Mouse (Mus musculus): ENCODE data around the gene Ifi207.
"Not testable (repeated sequence)": the region's sequence is repeated elsewhere in the genome, so short reads cannot be mapped to it uniquely, and the experiment has no call there.

Gene Ifi207

DNA sequence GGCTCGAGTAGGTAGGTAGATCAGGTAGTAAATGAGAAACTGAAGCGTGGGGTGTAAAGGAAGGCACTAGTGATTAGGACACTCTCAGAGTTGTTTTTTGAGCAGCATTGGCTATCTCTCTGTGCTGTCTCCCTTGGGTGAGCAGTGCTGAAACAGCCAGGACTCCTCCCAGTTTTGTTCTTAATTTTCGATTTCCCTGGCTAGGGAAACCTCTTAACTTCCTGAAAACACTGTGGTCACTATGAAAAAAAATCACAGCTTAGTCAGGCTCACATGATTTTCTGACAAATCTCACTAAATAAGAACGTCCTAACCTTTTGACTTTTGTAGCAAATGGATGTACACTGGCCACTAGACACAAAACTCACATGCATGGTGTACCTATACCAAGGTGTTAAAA lies at the start of gene Ifi207:
Gene Ifi207 (minus strand): TSS at position 92 of the 400 bp plus-strand sequence.
- no peak for DNase-seq

DNA sequence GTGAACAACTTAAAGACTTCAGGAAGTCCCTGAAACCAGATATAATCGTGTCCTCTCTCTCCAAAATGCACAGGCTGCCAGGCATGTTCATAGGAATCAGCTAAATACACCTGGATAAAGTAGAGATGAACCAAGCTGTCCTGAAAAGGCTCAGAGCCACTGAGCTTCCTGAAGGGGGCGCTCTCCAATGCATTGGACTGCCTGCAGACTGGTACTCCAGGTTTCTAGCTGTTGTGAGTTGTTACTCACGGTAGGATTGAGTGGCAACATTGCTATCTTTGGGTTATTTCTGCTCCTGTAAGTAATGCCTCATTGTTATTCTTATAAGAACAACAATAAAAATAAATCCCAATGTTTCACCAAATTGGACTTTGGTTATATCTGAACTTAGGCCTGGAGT lies 31.9 kb upstream of the Ifi207 start:
- DNase-seq, result not testable (repeated sequence)

DNA sequence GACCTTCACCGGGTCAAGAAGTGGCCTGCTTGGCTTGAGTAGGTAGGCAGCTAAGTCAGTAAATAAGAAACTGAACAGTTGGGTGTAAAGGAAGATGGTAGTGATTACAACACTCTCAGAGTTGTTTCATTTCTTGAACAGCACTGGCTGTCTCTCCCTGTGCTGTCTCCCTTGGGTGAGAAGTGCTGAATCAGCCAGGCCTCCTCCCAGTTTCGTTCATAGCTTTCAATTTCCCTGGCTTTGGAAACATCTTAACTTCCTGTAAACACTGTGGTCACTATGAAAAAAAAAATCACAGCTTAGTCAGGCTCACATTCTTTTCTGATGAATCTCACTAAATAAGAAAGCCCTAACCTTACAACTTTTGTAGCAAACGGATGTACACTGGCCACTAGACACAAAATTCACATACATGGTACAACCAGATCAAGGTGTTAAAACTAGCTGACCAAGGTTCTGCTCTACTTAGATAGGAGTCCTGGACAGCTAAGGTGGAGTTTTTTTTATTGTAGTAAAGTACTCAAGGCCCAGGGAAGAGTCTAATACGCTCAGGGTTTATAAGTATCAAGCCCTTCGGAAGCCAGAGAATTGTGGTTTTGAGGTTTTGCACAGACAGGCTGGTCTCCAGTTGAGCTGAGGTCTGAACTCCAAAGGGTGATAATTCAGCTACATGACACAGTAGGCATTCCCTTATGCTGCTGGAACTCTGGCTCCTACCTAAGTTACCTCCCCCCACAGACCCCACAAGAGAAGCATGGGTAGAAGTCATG lies 25.5 kb upstream of the Ifi207 start, which contains the start of gene Ifi204:
Gene Ifi204 (minus strand): TSS at position 96 of the 770 bp plus-strand sequence.
- peak; percentile 29 to 51 for DNase-seq

DNA sequence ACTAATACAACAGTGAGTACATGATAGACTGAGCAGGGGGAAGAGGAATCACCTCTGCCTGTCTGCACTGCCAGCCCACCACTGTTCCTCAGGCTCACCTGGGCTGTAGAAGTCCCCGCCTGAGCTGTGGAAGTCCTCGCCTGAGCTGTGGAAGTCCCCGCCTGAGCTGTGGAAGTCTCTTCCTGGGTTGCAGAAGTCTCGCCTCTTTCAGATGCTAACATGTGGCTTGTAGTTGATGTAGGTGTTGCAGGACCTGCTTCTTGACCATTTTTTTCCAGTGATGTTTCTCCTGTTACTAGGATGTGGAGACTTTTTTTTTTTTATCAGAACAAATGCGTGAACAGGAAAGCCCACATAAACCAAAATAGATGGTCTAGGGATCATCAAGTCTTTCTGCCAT lies 18.5 kb upstream of the Ifi207 start:
- not testable (repeated sequence) for DNase-seq

DNA sequence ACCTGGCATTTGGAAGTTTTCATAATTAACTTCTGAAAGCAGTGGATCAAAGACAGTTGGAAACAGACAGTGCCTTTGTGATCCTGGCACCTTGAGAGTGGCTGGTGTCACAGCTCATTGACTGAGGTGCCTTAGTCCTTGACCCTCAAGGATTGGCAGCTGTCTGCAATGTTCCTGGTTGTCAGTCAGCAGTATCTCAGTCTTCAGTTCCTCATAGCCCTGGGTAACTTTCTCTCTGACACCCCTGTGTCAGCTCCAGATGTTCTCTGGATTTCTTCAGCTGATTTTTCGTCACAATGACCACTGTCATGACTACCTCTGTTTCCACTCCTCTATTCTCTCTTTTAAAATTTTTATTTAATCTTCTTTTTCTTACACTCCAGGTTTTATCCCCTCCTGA lies 715 bp upstream of the Ifi207 start:
- no peak for DNase-seq

DNA sequence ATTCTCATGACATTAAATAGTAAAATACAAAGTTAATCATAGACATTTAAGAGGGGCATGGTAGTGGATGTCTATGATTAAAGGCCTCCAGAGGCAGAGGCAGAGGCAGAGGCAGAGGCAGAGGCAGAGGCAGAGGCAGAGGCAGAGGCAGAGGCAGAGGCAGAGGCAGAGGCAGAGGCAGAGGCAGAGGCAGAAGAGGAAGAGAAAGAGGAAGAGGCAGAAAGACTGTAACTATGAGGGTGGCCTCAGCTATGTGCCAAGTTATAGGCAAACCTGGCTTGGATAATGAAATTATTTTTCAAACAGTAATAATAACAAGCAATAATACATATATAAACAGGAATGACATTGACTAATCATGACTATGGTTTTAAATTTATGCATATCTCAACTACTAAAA lies 1.0 kb downstream of the Ifi207 start:
- no peak for DNase-seq

DNA sequence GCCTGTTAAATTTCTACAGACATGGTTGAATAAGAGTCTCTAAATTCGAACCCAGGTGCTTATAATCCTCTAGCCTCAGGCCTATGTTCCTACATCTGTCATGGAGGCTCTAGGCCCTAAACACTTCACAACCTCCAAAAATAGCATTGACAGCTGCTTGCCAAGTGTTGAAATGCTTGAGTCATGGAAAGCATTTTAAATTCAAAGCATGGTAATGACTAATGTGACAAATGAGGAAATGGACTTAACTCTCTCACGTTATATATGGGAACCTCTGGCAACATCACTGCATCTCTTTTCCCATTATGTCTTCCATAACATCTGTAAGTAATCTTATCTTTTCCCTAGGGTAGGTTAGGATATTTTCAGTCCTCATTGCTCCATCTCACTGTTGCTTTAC lies 4.6 kb downstream of the Ifi207 start:
- DNase-seq, result no peak

DNA sequence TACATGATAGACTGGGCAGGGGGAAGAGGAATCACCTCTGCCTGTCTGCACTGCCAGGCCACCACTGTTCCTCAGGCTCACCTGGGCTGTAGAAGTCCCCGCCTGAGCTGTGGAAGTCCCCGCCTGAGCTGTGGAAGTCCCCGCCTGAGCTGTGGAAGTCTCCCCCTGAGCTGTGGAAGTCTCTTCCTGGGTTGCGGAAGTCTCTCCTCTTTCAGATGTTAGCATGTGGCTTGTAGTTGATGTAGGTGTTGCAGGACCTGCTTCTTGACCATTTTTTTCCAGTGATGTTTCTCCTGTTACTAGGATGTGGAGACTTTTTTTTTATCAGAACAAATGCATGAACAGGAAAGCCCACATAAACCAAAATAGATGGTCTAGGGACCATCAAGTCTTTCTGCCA lies 6.5 kb downstream of the Ifi207 start:
- not testable (repeated sequence) for DNase-seq

DNA sequence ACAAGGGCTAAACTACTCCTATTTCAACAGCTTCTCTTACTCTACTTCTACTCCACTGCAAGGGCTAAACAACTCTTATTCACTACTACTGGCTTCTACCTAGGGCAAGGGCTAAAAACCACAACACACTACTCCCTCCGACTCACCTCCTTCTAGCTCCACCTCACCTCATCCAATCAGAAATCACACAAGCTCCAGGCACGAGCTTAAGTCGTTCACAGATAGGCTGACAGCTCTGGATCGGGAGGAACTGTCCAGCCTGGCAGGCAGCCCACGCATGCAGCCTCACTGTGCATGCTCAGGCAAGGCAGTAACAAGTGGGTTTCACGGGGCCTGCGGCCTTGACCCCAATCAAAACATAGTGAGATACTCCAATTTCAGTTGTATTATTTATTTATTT lies 8.3 kb downstream of the Ifi207 start:
- no peak for DNase-seq

DNA sequence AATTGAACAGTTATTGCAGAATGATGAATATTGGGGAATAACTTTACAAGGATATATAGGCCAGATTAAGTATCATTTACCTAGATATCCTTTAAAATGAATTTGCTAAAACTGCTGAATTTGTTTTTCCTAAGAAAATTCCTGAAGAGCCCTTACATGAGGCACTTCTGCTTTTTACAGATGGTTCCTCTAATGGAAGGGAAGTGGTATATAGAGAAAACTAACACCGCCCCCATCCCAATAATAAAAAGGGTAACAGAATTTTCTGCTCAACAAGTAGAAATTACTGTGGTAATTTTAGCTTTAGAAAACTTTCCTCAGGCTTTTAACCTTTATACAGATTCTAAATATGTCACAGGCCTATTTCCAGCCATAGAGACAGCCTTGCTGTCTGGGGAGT lies 47.3 kb downstream of the Ifi207 start:
- DNase-seq, result no peak

DNA sequence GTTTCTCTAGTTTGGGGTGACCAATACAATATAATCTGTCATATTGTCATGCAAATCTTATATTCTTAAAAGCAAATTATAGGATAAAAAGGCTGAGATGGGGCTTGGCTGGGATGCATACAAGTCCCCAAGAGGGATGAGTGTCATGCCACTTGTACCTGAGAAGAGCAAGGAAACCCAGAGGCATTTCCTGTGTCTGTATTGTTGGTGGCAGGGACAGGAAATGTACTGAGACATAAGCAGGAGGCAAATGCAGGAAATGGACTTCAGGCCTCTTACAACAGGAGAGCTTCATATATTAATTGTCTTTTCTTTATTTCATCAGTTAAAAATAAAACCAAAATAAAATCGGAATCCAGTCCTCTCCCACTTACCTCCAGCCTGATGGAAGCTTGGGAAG lies 62.9 kb downstream of the Ifi207 start:
- not testable (repeated sequence) for DNase-seq

DNA sequence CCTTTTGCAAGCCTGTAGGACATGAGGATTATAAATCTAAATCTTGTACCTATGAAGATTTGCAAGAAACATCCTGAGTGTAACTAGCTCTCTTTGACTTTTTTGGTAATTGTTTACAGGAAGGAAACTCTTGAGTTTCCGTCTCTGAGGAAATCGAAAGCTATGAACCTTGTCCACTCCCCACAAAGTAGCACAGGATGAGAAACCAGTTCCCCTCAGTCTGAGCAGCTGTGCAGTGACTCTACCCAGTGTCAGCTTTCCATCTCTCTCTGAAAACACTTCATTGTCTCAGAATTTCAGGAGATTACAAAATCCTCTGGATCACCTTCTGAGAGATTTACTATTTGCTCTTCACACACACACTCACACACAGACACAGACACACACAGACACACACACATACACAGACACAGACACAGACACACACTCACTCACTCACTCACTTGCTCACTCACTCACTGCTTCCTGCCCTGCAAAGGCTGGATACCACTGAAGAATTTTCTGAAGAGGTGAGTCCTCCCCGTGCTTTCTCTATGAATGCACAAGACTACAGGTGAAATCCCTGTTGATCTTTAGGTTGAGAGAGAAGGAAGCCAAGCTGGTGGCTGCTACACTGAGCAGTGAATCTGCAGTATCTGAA lies 68.0 kb downstream of the Ifi207 start, which contains the start of gene Ifi208:
Gene Ifi208 (plus strand): TSS at position 218 of the 640 bp plus-strand sequence.
- not testable (repeated sequence) for DNase-seq
